Mouse (Mus musculus): ENCODE measurements around the gene Aif1. TPM values are rescaled to one million over a fixed set of nuclear protein-coding genes. Genes with fewer than 3 reads are reported as not detected.

The Aif1 gene
- total and polyA plus RNA-seq, 3 experiments = 0.42 to 0.45 TPM; not detected in 1

DNA sequence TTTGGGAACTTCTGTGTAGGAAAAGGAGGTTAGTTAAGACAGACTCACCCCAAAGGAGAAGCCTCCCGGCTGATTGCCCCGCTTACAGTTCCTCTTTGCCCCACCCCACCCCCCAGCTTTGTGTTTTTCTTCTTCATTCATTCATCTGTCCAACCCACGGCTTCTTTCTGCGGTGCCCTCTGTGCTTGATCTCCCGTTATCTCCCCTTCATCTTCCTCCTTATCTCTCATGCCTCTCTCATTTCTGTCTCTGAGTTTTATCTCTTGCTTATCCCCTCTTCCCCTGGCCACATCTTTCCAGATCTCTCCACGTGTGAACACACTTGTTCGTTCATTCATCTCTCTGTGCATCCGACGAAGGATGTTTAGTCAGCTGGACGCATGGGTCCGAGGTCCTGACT lies 25.3 kb upstream of the Aif1 start:
- no peaks in the 10 kb centered on the region for H3K27me3 ChIP-seq (ENCODE audit: control insufficient read depth in 1 of 2, insufficient read depth in 2 of 2, low read length in 2 of 2)
- peak overlapping the region; percentile 56 for H3K9ac ChIP-seq (ENCODE audit: control insufficient read depth, low read depth, low read length, poor library complexity, severe bottlenecking)

DNA sequence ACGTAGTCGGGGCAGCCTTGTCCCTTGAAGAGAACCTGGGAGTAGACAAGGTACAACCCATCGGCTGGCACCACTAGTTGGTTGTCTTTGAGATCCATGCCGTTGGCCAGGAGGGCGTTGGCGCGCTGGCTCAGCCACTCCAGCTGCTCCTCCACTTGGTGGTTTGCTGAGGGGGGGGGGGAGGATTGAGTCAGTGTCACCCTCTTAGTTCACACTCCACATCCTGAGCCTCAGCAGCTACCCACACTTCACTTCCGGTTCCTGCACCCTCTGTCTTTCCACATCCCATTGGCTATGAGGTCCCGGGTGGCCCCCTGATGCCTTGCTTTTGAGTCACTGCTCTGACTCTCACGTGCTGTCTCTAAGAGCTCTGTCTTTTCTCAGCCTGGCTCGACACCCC lies 24.5 kb upstream of the Aif1 start:
- Histone ChIP-seq H3K27me3 (ENCODE audit: control insufficient read depth in 1 of 2, insufficient read depth in 2 of 2, low read length in 2 of 2) (no peaks in the 10 kb centered on the region), H3K9ac (ENCODE audit: control insufficient read depth, low read depth, low read length, poor library complexity, severe bottlenecking) (peak overlapping the region; percentile 37), H3K4me3 (ENCODE audit: control insufficient read depth in 1 of 2, insufficient read depth in 1 of 2, low read depth in 2 of 2, low read length in 2 of 2) (peak overlapping the region in 1 of 2 experiments; percentile 16; a peak in 2 of 4 replicates), H3K4me1 (ENCODE audit: control insufficient read depth in 1 of 2, insufficient read depth in 2 of 2, low read length in 2 of 2) (peaks cover 8 to 15% of the 10 kb centered on the region in 2 experiments; a peak in 3 of 4 replicates), H3K36me3 (ENCODE audit: control insufficient read depth in 1 of 2, insufficient read depth in 2 of 2, low read length in 2 of 2) (peaks cover 0 to 10% of the 10 kb centered on the region in 2 experiments; a peak in 2 of 4 replicates), H3K27ac (ENCODE audit: control insufficient read depth, low read depth, low read length) (peak overlapping the region; percentile 45), H3K9me3 (replicated peaks; ENCODE audit: insufficient read depth, low read length) (no peaks in the 10 kb centered on the region), H3K79me2 (ENCODE audit: control insufficient read depth, insufficient read depth, low read length, poor library complexity) (peaks cover 5% of the 10 kb centered on the region; the same call in 1 of the 2 replicates)
- no peak for TF ChIP-seq TBP (IDR thresholded peaks at IDR 0.05; ENCODE audit: low read depth, low read length)
- peak; percentile 63 for DNase-seq (ENCODE audit: low read depth, low spot score)

More for the DNA sequence above, 25.3 kb upstream of the Aif1 start:
- peak; percentile 64; the same call in 1 of the 2 replicates for TF ChIP-seq MAZ (IDR thresholded peaks at IDR 0.05; ENCODE audit: low read depth, low read length)
- TF ChIP-seq NELFE (IDR thresholded peaks at IDR 0.05; ENCODE audit: low read depth, low read length) = no peak
- TF ChIP-seq JUND (IDR thresholded peaks at IDR 0.05; ENCODE audit: low read depth, low read length) = no peak
- TF ChIP-seq TCF12 (IDR thresholded peaks at IDR 0.05; ENCODE audit: low read depth, low read length) = no peak
- peak; percentile 34; the same call in 1 of the 2 replicates for TF ChIP-seq MYC (IDR thresholded peaks at IDR 0.05; ENCODE audit: low read depth, low read length)
- 0 out of 2 replicates have a peak, but pooled peaks have one; percentile 12 for TF ChIP-seq RCOR1 (IDR thresholded peaks at IDR 0.05; ENCODE audit: low read depth, low read length)
- TF ChIP-seq EP300 (IDR thresholded peaks at IDR 0.05; ENCODE audit: low read depth in 1 of 2, low read length in 2 of 2) = peak in 1 of 2 experiments; percentile 56; a peak in 1 of 4 replicates
- 0 out of 2 replicates have a peak, but pooled peaks have one; percentile 22 for TF ChIP-seq TBP (IDR thresholded peaks at IDR 0.05; ENCODE audit: low read depth, low read length)
- no peak for TF ChIP-seq HCFC1 (IDR thresholded peaks at IDR 0.05; ENCODE audit: low read depth, low read length)
- peak; percentile 37; the same call in 1 of the 2 replicates for TF ChIP-seq ETS1 (IDR thresholded peaks at IDR 0.05; ENCODE audit: low read depth, low read length)
- TF ChIP-seq MXI1 (IDR thresholded peaks at IDR 0.05; ENCODE audit: low read depth, low read length) = peak; percentile 65; the same call in 1 of the 2 replicates
- TF ChIP-seq SIN3A (IDR thresholded peaks at IDR 0.05; ENCODE audit: low read length) = peak; percentile 63
- peak; percentile 70; the same call in 1 of the 2 replicates for TF ChIP-seq MAX (IDR thresholded peaks at IDR 0.05; ENCODE audit: low read length)
- TF ChIP-seq GATA1 (IDR thresholded peaks at IDR 0.05; ENCODE audit: low read depth, low read length) = peak; percentile 73
- DNase-seq (ENCODE audit: low read depth, low spot score) = peak; percentile 60
- Histone ChIP-seq H3K36me3 (ENCODE audit: control insufficient read depth in 1 of 2, insufficient read depth in 2 of 2, low read length in 2 of 2) (peaks cover 0 to 10% of the 10 kb centered on the region in 2 experiments; a peak in 2 of 4 replicates), H3K4me3 (ENCODE audit: control insufficient read depth in 1 of 2, insufficient read depth in 1 of 2, low read depth in 2 of 2, low read length in 2 of 2) (peak overlapping the region; percentile 48 to 61), H3K27ac (ENCODE audit: control insufficient read depth, low read depth, low read length) (peak overlapping the region; percentile 45), H3K4me1 (ENCODE audit: control insufficient read depth in 1 of 2, insufficient read depth in 2 of 2, low read length in 2 of 2) (peaks cover 8 to 15% of the 10 kb centered on the region in 2 experiments; a peak in 3 of 4 replicates), H3K9me3 (replicated peaks; ENCODE audit: insufficient read depth, low read length) (no peaks in the 10 kb centered on the region), H3K79me2 (ENCODE audit: control insufficient read depth, insufficient read depth, low read length, poor library complexity) (no peaks in the 10 kb centered on the region; the same call in 1 of the 2 replicates)
